Mouse (Mus musculus): Measurements from ENCODE around the gene Olfr221.
"Not testable (repeated sequence)": the region's sequence is repeated elsewhere in the genome, so short reads cannot be mapped to it uniquely, and the experiment has no call there.

Gene Olfr221

DNA sequence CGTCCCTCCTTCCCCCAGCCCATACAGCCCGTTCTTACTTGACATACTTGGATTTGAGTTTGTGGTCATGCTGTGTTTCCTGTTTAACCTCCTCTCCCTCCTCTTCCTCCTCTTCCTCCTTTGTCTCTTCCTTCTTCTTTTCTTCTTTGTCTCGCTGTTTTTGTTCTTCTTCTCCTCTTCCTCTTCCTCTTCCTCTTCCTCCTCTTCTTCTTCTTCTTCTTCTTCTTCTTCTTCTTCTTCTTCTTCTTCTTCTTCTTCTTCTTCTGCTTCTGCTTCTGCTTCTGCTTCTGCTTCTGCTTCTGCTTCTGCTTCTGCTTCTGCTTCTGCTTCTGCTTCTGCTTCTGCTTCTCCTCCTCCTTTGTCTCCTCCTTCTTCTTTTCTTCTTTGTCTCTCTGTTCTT lies at the start of gene Olfr221:
Olfr221 (minus strand) TSS at position 101 of the 400 bp plus-strand sequence.
- not testable (repeated sequence) for DNase-seq

DNA sequence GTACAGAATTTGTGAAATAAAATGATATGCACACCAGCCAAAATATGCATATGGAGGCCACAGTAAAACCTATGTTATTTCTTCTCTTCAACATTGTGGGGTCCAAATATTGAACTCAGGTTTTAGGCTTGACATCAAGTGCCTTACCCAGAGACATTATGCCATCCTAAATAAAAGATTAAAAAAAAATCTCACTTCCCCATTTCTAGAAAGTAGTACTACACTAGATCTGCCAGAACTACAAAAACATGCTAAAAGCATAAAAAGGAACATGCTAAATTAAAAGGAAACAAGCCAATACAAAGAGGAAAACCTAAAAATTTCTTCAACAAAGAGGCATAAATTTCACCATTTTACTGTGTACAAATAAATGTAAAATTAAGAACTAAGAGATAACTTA lies 40.8 kb upstream of the Olfr221 start:
- DNase-seq = no peak

DNA sequence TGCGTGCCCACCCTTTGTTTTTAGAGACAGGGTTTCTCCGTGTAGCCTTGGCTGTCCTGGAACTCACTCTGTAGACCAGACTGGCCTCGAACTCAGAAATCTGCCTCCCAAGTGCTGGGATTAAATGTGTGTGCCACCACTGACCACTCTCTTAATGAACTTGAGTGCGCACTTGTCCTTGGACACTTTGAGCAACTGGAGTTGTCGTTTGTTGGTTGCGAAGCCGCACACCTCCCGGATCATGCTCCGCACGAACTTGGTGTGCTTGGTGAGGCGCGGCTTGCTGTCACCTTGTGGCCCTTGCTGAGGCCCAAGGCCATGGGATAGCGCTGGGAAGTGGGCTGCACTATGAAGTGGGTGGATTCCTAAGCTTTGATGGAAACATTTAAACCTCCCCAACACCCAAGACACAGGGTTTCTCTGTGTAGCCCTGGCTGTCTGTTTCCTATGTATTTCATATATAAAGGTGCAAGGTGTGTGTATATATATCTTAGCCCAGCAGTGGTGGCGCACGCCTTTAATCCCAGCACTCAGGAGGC lies 29.4 kb upstream of the Olfr221 start:
- DNase-seq = no peak

DNA sequence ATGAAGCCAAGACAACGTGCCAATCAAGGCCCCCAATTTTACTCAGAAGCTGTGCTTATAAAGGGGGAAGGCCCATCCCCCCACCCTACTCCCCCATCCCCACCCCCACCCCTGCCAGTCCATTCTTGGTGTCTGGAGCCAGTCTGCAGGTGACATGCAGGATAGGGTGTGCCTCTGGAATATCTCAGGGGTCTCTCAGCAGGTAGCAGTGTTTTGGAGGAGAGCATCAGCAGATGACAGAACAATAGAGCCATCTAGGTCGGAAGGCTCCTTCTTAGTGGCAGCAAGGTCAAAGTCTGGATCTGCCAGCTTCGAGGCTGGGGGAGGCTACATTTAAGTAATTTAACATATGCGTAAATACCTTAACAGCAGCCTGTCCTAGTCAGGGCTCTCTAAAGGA lies 23.9 kb upstream of the Olfr221 start:
- no peak for DNase-seq

DNA sequence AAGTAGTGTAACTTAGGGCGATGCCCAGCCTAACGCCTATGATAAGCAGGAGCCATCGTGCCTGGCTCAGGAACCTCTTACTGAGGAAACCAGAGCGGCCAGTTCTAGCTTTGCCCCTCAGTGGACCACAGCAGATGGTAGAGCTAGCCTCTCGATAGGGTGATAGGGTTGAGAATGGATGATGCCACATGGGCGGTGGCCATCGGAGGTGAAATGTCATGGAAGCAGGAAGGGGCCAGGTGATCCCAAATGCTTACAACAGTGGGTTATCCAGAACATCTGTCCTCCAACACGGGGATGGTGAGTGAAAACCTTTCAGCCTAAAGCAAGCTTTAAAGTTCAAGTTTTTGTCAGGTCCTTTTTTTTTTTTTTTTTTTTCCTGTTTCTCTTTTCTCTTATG lies 19.5 kb upstream of the Olfr221 start:
- no peak for DNase-seq

DNA sequence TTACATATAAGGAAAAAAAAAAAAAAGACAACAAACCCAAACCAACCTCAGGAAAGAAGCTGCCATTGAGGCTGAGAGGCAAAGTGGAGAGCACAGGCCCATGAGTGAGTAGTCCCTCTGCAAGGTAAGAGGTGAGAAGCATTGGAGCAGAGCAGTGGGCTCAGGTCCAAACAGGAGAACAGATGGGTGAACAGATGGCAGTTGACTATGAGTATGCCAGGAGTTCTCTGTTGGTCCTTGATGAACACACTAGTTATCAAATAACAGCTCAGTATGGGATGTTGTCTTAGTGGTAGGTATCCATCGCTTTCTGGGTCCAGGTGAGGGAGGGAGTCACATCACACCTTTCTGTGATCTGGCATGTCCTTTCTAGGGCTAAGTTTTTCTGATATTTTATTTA lies 18.5 kb upstream of the Olfr221 start:
- no peak for DNase-seq

DNA sequence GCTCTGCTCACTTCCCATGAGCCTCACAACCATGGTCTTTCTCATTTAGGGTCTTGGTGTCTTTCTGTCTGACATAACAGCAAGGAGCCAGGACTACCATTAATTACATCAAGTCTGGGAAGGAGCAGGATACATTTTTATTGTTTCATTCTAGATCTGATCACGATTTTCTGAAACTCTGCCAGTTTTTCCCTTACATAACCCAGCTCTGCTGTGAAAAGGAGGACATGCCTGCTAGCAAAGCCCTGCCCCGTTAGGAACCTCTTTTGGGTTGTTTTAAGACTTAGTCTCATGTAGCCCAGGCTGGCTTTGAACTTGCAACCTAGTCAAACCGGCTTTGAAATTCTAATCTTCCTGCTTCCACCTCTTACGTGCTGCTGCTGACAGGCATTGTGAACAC lies 17.7 kb upstream of the Olfr221 start:
- no peak for DNase-seq

DNA sequence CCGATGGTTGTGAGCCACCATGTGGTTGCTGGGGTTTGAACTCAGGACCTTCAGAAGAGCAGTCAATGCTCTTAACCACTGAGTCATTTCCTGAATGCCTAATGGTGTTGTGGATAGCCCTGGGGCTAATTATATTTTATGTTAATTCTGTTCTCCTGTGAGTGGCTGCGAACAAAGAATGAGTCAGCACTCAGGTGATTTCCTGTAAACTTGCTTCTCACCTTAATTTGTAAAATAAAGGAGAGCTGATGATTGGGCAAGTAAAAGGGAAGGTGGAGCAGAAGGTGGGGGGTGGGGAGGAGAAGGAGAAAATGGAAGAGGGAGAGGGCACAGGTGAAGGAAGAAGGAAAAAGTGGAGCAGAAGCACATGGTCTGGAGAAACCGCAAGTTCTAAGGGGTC lies 10.5 kb upstream of the Olfr221 start:
- DNase-seq = not testable (repeated sequence)

DNA sequence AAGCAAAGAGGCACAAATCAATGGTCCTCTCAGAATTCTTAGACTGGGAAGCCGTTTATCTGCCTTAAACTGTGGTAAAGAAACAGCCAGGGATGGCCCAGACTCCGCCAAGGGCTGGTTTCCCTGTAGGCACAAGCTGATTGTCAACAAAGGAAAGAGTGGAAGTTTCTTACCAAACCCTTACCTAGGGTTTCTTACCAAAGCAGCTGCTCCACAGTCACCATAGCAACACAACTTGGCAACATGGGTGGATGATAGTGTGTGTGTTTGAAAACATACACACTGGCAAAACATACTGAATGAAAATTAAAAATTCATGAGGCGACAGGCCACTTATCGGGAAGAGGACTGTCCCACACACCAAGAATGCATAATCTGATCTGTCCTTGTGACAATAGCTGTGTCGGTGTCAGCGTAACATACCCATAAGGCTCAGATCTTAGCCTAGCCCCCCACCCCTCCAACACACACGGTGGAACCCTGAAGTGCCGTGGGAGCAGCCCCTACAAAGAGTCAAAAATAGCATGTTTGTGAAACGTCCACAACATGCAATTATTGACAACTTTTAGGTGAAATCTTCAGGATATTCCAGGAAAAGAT lies 3.8 kb upstream of the Olfr221 start:
- DNase-seq = no peak

DNA sequence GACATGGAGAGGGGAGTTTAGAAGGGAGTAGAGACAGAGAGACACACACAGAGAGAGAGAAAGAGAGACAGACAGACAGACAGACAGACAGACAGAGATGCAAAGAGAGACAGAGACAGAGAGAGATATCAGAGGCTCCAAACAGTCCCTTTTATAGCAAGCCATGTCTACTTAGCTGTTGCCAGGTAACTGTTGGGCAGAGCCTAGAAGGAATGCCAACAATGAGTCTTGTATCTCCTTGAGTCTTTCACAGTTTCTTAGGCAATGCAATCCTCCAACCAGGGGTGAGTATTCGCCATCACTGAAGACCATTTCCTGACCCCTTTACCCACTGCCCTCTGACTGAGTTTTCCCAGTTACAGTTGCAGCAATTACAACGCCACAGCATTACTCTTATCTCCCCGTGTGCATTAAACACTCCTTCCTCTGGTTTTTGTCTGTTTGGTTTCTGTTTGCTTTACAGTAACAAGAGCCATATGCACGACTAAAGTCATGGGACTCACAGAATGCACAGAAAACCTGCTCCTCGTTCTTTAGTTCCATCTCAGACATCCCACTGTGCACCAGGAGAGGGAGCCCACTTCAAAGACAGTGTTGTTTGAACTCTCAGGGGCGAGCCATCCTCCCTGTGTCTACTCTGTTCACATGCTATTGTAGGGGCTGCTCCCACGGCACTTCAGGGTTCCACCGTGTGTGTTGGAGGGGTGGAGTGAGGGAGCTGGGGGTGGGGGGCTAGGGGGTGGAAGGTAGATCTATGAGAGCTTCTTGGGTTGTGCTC lies 2.8 kb upstream of the Olfr221 start:
- DNase-seq = peak; percentile 37

DNA sequence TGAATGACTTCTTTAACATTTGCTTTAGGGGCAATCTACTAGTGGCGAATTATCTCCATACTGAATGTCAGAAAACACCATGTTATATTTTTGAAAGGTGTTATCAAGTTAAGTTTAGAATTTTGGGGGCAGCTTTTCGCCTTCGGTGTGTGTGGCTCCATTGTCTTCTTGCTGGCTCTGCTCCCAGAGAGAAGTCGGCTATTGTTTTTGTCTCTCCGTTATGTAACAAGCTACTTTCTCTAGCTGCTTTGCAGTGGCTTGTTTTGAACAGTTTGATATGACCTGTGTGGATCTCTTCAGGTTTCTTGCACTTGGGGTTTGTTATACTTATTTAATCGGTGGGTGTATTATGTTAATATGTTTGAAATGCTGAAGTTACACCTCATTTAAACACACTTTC lies 1.2 kb upstream of the Olfr221 start:
- DNase-seq = no peak

DNA sequence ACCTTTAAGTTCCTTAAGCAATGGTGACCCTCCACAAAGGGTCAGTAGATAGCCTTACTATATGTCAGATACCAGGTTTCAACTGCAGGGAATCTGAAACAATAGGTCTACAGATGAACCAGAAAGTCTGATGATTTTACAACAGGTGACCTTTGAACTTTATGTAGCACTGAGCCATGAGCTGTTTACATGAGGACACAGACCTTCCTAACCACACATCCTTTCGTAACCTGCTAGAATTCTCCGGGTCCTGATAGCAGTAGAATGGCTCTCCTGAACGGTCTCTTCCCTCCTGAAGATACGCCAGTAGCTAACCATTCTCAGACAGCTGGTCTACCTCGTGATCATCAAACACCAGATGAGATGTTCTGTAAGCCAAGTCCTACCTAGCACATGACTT lies 2.9 kb downstream of the Olfr221 start:
- no peak for DNase-seq

DNA sequence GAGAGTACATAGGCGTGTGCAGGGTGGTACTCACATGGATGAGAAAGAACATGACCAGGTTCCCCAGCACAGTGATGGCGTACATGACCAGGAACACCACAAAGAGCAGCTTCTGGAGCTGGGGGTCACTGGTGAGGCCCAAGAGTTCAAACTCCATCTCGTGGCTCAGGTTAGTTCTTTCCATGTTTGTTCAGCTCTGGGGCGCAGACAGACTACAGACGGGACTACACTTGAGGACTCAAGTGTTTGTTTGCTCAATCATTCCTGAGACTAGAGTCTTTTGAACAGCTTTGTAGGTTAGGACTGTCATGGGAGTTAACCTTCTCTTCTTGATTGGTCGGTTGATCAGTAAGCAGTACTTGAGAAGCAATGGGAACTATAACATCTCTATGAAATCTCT lies 6.3 kb downstream of the Olfr221 start:
- no peak for DNase-seq

DNA sequence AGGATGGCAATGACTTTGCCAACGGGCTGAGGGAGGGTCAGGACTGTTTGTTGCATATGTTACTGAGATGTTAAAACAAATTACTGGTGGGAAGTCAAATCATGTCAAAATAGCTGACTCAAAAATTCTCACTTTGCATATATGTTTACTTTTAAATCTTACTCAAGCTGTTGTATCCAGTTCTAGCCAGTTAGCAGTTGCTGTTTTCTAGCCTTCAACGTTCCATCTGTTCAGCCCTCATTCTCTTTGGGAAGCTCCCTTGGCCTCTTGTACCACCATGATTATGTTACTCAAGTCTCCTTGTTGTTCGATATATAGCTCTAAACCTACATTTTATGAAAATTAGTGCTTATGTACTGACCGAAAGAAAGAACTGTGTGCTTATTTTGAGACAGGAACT lies 15.9 kb downstream of the Olfr221 start:
- DNase-seq = no peak

DNA sequence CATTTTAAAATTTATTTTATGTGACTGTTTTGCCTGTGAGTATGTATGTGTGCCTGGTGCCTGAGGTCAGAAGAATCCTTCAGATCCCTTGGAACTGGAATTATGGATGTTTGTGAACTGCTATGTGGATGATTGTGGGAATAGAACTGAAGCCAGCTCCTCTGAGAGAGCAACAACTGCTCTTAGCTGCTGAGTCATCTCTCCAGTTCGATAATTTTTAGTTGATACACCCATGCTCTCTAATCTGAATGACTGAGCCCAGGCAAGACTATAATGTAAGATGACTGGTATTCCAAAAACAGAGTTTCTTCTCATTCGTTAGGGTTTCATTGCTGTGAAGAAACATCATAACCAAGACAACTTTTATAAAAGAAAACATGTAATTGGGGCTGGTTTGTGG lies 18.1 kb downstream of the Olfr221 start:
- no peak for DNase-seq

DNA sequence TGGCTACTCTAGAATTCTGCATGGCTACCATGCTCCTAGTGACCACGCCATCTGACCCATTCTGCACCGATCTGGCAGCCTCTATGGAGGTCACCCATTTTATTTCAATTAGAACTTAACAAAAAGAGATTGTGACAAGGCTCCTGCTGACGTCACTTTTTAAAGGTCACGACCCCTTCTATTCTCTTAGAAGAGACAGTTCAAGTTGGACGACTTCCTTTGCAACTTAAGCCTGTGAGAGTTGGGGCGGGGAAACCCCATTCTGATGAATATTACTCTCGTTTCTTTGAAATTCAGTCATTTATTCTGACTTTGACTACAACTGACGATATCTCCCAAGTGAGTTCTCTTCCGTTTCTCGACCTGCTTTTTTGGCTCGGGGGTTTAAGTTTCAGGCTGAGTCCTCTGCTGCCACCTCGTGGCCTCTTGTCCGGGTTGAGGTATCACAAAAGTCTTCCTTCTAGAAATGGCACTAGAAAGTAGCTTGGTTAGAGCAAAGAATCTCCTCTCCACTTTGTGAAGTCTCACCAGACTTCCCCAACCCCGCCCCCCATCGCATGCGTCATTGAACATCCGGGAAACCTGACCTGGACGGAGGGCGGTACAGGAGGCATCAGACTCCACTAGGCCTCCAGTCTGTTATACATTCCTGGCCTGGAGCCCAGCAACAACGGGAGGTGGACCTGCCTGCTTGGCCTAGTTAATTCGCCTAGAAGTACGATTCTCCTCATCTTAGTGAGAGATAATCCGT lies 19.4 kb downstream of the Olfr221 start:
- peak; percentile 86 for DNase-seq

DNA sequence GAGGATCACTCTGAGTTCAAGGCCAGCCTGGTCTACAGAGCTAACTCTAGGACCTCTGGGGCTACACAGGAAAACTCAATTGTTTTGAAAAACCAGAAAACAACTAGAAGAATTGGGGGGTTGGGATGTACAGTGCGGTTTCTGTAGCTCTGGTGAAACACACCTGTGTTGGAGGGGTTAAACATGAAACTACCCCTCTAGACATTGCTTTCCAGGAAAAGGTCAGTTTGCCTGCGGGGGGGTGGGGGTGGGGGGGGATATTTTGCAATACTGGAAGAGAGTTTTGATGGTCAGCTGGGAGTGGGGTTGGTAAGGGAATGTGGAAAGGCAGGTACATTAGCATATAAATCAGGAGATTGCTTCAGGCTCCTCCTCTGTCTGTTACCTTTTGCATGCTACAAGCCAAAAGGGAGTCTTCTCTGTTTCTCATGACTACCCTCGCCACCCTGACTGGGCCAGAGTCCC lies 20.0 kb downstream of the Olfr221 start:
- no peak for DNase-seq

DNA sequence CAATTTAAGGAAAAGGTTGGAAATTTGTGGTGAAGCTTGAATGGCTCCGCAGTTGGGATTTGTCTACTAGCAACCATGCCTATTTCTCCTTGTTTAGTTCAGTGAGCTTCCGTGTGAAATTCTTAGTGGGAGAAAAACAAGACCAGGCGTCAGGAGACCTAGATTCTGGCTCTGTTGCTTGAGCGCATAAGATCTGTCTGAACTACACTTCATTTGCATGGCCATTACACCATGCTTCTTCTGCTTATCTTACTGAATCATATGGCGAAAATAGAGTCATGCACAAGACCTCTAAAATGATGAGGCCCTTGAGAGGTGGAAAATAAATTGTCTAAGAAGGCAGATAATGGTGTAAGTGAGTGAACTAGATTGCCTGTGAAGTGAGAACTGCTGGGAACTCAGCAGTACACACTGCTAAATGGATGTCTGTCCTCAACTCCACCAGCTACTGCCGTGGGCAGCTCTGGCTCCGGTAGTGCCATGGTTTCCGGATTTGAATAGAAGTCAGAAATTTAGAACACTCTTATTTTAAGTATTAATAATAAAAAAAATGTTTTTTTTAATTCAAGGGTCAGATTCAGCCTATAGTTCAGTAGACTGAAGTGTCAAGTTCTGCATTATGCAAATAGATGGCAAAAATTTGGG lies 20.6 kb downstream of the Olfr221 start:
- DNase-seq = no peak

DNA sequence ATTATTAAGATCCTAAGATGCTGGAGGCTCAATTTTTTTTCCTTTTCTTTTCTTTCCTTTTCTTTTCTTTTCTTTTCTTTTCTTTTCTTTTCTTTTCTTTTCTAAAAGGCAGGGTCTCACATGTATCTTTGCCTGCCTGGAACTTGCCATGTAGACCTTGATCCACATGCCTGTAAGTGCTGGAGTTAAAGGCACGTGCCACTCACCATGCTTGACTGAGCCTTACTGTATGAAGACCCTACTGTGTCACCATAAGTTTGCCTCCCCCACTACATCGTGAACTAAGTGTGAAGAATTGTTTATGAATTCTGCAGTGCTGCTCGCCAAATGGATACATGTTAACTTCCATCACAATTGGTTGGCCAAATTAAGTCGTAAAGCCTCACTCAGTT lies 21.1 kb downstream of the Olfr221 start:
- no peak for DNase-seq

DNA sequence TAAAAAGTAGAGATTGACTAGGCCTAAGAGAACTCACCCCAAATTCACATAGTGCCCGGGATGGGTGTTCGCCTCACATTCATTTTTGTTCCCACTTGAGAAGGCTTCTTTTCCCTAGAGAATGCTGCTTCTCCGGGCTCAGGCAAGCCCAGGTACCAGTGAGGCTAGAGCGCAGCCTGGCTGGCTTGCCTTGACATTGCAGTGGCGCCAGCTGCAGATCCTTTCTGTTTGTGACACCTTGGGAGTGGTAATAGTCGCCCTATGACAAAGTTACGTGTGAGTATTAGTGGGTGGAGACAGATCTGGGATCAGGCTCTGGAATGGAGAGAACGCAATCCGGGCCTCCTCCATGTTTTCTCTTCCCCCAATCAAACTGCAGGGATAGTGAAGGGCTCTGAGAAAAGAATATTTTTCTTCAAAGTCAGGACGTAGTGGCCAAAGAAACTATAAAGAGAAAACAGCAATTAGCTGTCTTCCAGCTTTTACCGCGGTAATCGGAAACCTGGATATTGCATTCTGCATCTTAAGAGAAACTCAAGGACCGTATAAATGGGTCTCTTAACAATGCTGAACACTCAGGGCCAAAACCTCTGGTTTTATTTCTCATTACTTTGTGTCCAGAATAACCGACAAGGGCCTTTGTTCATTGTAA lies 21.6 kb downstream of the Olfr221 start, which contains the start of gene Zfp219:
Zfp219 (minus strand) TSS at position 248 of the 652 bp plus-strand sequence.
- DNase-seq = peak; percentile 54

DNA sequence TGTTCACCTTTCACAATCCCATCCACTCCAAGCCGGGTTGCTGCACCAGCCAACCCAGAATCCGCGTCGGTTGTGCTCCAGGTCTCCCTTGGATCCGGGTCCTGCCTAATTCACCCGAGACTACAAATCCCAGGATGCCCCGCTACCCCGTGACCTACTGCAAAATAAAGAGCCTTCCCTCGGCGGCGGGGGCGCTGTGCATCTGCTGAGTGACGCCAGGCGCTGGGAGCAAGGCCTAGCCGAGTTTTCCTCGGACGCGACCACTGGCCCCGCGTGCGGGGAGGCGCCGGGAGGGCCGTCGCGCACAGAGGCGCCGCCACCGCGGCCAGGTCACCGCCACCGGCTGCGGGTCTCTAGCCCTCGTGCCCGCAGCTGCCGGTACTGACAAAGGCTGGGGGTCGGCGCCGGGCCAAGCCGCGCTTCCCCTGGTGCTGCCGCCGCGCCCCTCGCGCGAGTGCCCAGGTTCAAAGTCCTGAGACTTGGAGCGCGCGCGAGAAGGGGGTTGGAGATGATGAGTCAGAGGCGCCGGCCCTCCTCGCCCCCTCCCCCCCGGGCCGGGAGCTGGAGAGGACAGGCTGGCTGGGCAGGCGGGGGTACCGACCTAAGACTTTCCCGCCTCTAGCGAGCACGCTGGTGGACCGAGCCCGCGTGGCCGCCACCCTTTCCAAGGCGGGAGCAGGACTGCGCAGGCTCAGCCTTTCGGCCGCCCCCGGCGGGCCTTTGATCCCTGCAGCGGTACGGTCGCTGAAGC lies 22.5 kb downstream of the Olfr221 start:
- DNase-seq = peak; percentile 98
